13 mouse cellular contexts compared by ENCODE assay signal in genomic region chr3:97355466-97355865, GRCm38 (mm10).
"Had no signal": no experiment of that assay in that cellular context is flagged by ENCODE, and none has a peak within 500 bp of the region (broad histone marks: within the 10 kb centered on the region; RNA-seq: fewer than 3 reads in every experiment).

No protein-coding gene starts in this region.

- DNase-seq: gastrocnemius, adult 2 months; gastrocnemius, postnatal 10 days; gastrocnemius, postnatal 25 days; heart, adult 2 months; heart, postnatal 10 days; heart, postnatal 4 days; kidney, adult 18-20 months; kidney, adult 8-10 months; kidney, postnatal 10 days; kidney, postnatal 25 days; kidney, postnatal 4 days; liver; liver, embryonic 13.5 days had no signal
